Mouse (Mus musculus) liver, adult (tissue): Measurements from ENCODE around the gene Vmn1r197.

ENCODE experiments used
- GATA4 ChIP-seq: IDR thresholded peaks from 2 replicates; pipeline ENCODE4 v1.6.1; 2014; ENCODE audit warnings: mild to moderate bottlenecking, low read length; ENCODE audit not compliant: insufficient replicate concordance

Vmn1r197 gene

DNA sequence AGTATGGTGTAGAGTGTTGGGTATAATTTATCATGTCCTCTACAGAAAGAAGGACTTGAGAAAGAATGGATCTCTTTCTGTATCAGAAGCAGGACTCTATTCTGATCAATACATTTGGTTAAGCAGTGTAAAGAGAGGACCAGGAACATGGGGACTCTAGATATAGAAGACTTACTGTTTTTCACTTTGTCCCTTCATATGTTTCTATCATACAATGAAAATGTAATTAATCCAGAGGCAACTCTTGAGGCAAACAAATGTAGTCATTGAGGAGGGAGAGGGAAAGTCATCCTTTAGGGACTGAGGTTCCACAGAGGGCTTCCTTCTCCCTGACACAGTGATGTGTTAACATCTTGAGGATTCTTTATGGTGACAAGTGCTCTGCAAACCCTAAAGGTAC lies at the start of gene Vmn1r197:
Gene Vmn1r197 (plus strand): TSS at position 301 of the 400 bp plus-strand sequence.
- TF ChIP-seq GATA4: no peak

DNA sequence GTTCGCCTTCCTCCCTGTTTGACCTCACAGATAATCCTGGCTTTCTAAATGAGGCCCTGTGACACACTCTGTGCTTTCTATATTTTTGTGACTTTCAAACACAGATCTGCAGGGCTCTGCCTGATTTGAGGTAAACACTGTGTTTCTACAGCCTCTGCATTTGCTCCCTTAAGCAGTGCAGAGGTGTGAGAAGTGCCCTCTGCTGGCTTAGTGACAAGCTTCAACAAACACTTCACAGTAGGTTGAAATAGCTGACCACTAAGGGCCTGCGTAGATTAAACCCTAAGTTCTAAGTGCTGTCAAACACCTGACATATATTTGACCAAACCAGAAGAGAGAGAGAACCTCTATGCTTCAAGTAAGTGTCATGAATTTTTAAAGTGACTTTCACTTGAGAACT lies 39.8 kb upstream of the Vmn1r197 start:
- no peak for TF ChIP-seq GATA4

DNA sequence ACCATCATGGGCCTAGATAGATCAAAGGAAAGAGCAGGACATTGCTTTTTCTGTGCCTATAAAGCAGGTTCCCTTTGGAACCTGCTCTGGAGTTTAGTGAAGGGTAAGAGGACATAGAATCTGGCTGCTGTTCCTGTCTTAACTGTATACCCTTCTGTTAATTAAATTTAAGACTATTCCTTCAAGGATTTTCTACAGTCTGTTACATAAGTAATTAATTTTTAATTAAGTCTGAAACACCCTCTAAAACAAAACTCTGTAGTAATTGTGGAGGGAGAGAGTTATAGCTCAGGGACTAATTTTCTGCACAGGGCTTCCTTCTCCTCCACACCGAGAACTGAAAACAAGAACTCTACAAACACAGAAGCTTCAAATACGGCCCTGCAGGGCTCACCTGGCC lies 34.8 kb upstream of the Vmn1r197 start, which contains the start of gene Vmn1r196:
Gene Vmn1r196 (plus strand): TSS at position 301 of the 400 bp plus-strand sequence.
- no peak for TF ChIP-seq GATA4

DNA sequence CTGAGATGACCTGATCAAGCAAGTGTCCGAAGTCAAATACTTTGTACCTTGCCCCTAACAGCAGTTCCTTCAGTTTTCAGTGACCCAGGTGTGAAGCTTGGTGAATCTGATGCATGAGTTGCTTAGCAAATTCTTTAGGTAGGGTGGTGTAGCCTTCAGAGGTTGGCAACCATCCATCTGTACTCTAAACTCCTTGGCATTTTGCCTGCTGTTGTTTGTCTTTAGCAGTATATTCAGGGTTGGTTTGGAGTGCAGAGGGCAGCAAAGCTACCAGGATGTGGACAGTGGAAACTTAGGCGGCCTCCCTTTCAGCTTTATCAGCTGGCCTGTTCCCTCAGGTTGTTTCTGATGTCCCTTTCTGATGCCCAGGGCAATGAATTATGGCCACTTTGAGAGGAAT lies 9.0 kb upstream of the Vmn1r197 start:
- TF ChIP-seq GATA4: no peak

DNA sequence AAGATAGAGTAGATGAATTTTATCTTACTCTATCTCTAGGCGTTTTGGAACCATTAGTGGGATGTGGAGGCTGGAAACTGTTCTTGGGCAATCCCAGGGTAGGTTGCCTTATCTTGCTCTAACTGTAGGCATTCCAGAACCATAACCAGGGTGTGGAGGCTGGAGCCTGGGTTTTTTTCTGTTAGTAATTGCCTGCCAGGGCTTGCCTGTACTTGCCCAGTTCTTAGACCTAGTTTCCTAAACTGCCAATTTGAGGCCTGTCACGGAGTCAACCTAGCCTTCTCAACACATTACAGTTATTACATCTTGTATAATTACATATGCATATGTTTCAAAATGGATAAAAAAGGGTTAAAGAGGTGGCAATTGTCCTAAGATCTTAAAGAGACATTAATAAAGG lies 7.0 kb upstream of the Vmn1r197 start:
- TF ChIP-seq GATA4: no peak

DNA sequence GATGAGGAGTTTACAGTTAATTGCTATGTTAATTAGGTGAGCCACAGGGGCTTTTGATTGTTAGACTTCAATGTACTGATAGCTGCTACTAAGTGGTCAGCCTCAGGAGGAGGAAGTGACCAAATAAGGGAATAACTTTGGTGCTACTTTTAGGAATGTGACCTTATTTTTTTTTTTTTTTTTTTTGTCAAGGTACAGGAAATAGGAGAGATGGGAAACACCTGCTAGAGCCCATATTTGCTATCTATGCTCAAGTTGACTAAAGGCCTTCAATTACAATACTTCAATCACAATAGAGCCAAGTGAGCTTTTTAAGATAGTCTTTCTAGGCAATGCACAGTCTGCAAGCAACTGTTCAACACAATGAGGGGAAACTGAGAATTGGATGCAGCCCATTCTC lies 4.3 kb upstream of the Vmn1r197 start:
- no peak for TF ChIP-seq GATA4

DNA sequence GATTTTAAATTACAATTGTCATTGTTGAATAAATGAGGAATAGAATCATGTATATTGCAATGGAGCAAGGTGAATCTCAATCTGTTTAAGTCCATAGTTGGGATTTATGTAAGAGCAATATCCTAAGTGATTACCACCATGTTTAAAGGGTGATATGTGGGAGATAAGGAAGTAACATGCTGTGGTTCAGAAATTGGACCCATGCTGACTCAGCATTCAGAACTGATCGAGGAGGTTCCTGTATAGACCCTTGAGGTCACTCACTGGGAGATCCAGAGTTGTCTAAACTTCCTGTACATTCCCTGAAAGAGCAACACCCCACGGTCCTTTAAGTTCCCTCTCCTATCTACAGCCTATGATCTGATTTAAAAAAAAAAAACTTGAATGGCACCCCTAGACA lies 8.9 kb downstream of the Vmn1r197 start:
- TF ChIP-seq GATA4: no peak

DNA sequence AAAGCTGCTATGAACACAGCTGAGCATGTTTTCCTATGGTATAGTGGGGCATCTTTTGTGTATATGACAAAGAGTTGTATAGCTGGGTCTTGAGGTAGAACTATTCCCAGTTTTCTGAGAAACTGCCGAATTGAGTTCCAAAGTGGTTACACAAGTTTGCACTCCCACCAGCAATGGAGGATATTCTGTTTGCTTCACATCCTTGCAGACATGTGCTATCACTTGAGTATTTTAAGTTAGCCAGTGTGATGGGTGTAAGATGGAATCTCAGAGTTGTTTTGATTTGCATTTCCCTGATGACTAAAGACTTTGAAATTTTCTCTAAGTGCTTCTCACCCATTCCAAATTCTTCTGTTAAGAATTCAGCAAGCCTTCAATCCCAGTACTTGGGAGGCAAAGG lies 11.2 kb downstream of the Vmn1r197 start:
- TF ChIP-seq GATA4: no peak

DNA sequence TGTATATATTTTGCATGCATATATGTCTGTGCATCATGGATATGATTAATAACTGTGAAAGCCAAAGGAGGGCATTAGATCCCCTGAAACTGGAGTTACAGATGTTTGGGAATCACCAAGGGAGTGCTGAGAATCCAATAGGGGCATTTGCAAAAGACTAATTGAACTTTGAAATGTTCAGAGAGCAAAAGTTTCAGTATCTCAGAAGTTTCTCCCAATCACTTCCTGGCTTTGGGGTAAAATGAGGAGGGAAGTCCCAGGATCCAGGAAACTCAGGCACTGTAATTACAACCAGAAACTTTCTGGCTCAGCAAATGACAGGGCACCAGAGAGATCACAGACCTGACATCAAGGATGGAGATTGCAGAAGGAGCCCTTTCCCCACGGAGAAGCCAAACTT lies 25.7 kb downstream of the Vmn1r197 start, which contains the start of gene Vmn1r198:
Gene Vmn1r198 (plus strand): TSS at position 301 of the 400 bp plus-strand sequence.
- TF ChIP-seq GATA4: no peak

DNA sequence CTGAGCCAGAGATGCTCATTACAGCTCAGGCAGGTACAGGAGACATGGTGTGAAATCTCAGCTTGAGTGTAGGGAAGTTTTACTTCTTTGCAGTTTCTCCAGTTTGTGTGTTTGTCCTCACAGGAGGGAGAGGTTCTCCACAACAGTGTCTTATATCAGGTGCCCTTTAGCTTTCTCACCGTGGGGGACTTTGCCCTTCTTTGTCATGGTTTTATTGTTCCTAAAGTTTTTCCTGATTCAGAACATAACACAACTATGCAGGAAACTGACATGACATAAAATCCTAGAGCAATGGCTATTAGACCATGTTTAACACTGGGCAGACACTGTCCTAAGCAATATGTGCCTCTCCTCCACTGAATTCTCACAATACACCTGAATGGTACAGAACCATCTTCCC lies 26.4 kb downstream of the Vmn1r197 start:
- no peak for TF ChIP-seq GATA4

DNA sequence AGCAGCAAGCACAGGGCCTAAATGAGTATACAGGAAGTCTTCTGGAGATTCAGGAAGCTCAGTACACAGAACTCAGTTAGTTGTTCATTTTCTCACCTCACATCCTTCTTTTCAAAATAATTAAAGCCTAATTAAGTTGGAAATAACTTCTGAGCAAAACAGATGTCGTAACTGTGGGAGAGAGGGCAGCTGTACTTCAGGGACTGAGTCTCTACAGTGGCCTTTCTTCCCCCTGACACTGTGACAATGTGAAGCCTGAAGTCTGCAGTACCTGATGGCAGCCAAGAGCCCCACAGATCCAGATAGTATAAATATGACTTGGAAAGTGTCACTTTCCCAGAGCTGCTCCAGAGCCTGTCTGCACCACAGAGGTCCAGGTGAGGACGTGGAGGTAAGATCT lies 55.1 kb downstream of the Vmn1r197 start, which contains the start of gene Vmn1r199:
Gene Vmn1r199 (plus strand): TSS at position 301 of the 400 bp plus-strand sequence.
- TF ChIP-seq GATA4: no peak
